Mouse (Mus musculus): ENCODE measurements around the gene Castor2. TPM values are rescaled to one million over a fixed set of nuclear protein-coding genes. Genes with fewer than 3 reads are reported as not detected.

Castor2 gene
- polyA plus RNA-seq, 1 experiment: 4.9 TPM

DNA sequence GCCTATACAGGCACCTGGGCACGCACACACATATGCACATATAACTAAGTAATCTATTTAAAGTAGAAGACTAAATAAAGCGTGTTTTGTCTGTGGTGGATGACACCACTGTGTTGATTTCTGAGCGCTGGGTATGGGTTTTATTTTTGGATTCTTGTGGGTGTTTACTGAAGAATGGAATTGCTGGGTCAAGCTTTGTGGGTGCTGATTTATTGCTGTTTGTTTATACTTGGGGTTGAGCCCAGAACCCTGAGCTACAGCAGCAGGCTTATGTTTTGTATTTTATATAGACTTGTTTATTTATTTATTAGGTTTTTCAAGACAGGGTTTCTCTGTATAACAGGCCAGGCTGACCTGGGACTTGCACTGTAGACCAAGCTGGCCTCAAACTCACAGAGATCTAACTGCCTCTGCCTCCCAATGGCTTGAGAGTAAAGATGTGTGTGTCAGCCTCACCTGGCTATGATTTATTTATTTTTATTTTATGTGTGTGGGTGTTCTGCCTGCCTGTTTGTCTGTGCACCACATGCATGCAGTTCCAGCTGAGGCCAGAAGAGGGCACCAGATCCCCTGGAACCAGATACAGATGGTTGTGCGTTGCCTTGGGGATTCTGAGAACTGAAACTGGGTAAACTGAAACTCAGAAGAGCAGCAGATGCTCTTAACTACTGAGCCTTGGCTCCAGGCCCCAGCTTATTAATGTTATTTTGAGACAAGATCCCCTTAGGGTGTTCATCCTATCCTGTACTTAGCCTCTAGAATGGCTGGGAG, 87.6 kb downstream of the Castor2 start:
- peaks cover 1% of the 10 kb centered on the region; the same call in 1 of the 2 replicates for H3K4me1 ChIP-seq (ENCODE audit: control insufficient read depth, insufficient read depth, low read length)
- H3K27ac ChIP-seq (ENCODE audit: control insufficient read depth, insufficient read depth, low read depth, low read length, poor library complexity): no peak overlapping the region
- TF ChIP-seq CTCF (IDR thresholded peaks at IDR 0.05; ENCODE audit: control insufficient read depth, insufficient read depth, low read length): peak; percentile 96
- TF ChIP-seq POLR2A (IDR thresholded peaks at IDR 0.05; ENCODE audit: borderline replicate concordance, control insufficient read depth, low read depth, low read length): no peak
- WGBS: 65% methylated on average over 4 of the region's 4 CpGs
- H3K4me3 ChIP-seq (replicated peaks; ENCODE audit: control insufficient read depth, low read depth, low read length): no peak overlapping the region

DNA sequence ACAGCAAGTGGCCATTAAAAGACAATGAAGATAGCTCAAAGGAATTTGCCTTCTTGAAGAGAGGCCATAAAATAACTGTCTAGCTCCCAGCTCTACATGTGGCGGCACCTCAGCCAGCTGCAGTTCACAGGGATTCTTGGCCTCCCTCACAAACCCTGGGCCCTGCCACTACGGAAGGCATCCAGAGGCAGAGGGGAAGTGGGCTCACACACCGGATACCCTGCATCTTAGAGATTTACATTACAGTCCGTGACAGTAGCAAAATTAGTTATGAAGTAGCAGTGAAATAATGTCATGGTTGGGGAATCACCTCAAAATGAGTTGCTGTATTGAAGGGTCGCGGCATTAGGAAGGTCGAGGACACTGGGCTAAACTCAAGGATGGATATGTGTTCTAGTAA, 89.1 kb downstream of the Castor2 start:
- TF ChIP-seq CTCF (IDR thresholded peaks at IDR 0.05; ENCODE audit: control insufficient read depth, insufficient read depth, low read length) (no peak), POLR2A (IDR thresholded peaks at IDR 0.05; ENCODE audit: borderline replicate concordance, control insufficient read depth, low read depth, low read length) (no peak)
- H3K4me1 ChIP-seq (ENCODE audit: control insufficient read depth, insufficient read depth, low read length): no peaks in the 10 kb centered on the region; the same call in 1 of the 2 replicates
- H3K27ac ChIP-seq (ENCODE audit: control insufficient read depth, insufficient read depth, low read depth, low read length, poor library complexity): no peak overlapping the region
- 18% methylated on average over 7 of the region's 7 CpGs for WGBS
- H3K4me3 ChIP-seq (replicated peaks; ENCODE audit: control insufficient read depth, low read depth, low read length): no peak overlapping the region

DNA sequence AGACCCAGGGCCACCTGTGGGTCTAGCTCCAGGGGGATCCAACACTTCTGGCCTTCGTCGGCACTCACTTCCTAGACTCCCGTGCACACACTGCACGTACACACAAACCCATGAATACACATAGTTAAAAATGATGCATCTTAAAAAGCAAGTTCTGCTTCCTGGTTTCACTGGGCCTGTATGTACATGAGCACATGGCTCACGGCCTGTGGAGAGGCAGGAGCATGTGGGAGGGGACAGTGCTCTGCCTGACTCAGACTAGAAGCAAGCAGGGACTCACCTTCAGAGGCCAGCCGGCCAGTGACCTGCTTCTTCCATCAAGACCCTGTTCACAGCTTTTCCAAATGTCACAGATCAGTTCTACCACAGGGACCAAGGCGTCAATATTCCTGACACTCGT, 94.2 kb downstream of the Castor2 start:
- no peak overlapping the region for H3K27ac ChIP-seq (ENCODE audit: control insufficient read depth, insufficient read depth, low read depth, low read length, poor library complexity)
- TF ChIP-seq POLR2A (IDR thresholded peaks at IDR 0.05; ENCODE audit: borderline replicate concordance, control insufficient read depth, low read depth, low read length) (no peak), CTCF (IDR thresholded peaks at IDR 0.05; ENCODE audit: control insufficient read depth, insufficient read depth, low read length) (no peak)
- WGBS: 74% methylated on average over 8 of the region's 8 CpGs
- no peak overlapping the region for H3K4me3 ChIP-seq (replicated peaks; ENCODE audit: control insufficient read depth, low read depth, low read length)
- H3K4me1 ChIP-seq (ENCODE audit: control insufficient read depth, insufficient read depth, low read length): no peaks in the 10 kb centered on the region

Other genes with a start within 250 kb of the Castor2 start
- gene Rcc1l, start 77.1 kb downstream of the Castor2 start, polyA plus RNA-seq (2011; ENCODE audit: insufficient read depth, insufficient read length, low replicate concordance, missing spikeins): 10.4 and 12.5 TPM in 2 replicates
- 3.0 and 5.5 TPM in 2 replicates for gene Gtf2ird2, start 84.3 kb downstream of the Castor2 start, polyA plus RNA-seq (2011; ENCODE audit: insufficient read depth, insufficient read length, low replicate concordance, missing spikeins)
- 78.6 and 222 TPM in 2 replicates for gene Ncf1, start 129.9 kb downstream of the Castor2 start, polyA plus RNA-seq (2011; ENCODE audit: insufficient read depth, insufficient read length, low replicate concordance, missing spikeins)
- 20.6 and 41.4 TPM in 2 replicates for gene Gtf2i, start 215.0 kb downstream of the Castor2 start, polyA plus RNA-seq (2011; ENCODE audit: insufficient read depth, insufficient read length, low replicate concordance, missing spikeins)

All from bone marrow, adult 2 months (tissue).